In genomic region chr11:85918388-85918940, GRCm38 (mm10) we compare ENCODE assay signal across 17 mouse cellular contexts. TPM values are rescaled to one million over a fixed set of nuclear protein-coding genes. Genes with fewer than 3 reads are reported as not detected.
A peak's percentile ranks its signal among the peaks of the same experiment; 100 is the strongest.
DNase-seq lines count a peak whose midpoint lies in the region; ATAC-seq lines count a peak whose summit lies in the region.
"Had no signal": no experiment of that assay in that cellular context is flagged by ENCODE, and none has a peak within 500 bp of the region (broad histone marks: within the 10 kb centered on the region; RNA-seq: fewer than 3 reads in every experiment).

No protein-coding gene starts in this region.

- ATAC-seq in neural tube, embryonic 12.5 days (ENCODE audit: low FRiP score, low read depth) = no peak
- ATAC-seq in hindbrain, embryonic 12.5 days (ENCODE audit: low FRiP score) = 0 out of 2 replicates have a peak, but pooled peaks have one; percentile 20

- peaks cover 23% of the 10 kb centered on the region for H3K27me3 ChIP-seq in neural tube, embryonic 12.5 days (replicated peaks)
- H3K27me3 ChIP-seq in hindbrain, embryonic 12.5 days = peaks cover 26% of the 10 kb centered on the region
- peaks cover 94% of the 10 kb centered on the region for H3K27me3 ChIP-seq in midbrain, embryonic 10.5 days (ENCODE audit: low read depth, poor library complexity, severe bottlenecking)

- no peaks in the 10 kb centered on the region for H3K36me3 ChIP-seq in neural tube, embryonic 12.5 days
- no peaks in the 10 kb centered on the region for H3K36me3 ChIP-seq in hindbrain, embryonic 12.5 days
- no peaks in the 10 kb centered on the region for H3K36me3 ChIP-seq in midbrain, embryonic 10.5 days
- H3K36me3 ChIP-seq: embryonic facial prominence, embryonic 15.5 days; heart, embryonic 10.5 days had no signal

- H3K9ac ChIP-seq in neural tube, embryonic 12.5 days = no peak overlapping the region
- no peak overlapping the region for H3K9ac ChIP-seq in hindbrain, embryonic 12.5 days
- H3K9ac ChIP-seq: embryonic facial prominence, embryonic 15.5 days had no signal

- no peak overlapping the region for H3K4me3 ChIP-seq in neural tube, embryonic 12.5 days
- no peak overlapping the region for H3K4me3 ChIP-seq in hindbrain, embryonic 12.5 days
- no peak overlapping the region; the same call in 1 of the 2 replicates for H3K4me3 ChIP-seq in midbrain, embryonic 10.5 days
- H3K4me3 ChIP-seq: embryonic facial prominence, embryonic 15.5 days; heart, embryonic 10.5 days; layer of hippocampus, adult 2 months; left cerebral cortex, adult 2 months had no signal

- H3K27ac ChIP-seq in neural tube, embryonic 12.5 days = peak overlapping the region; percentile 32; the same call in 1 of the 2 replicates
- H3K27ac ChIP-seq in hindbrain, embryonic 12.5 days = peak overlapping the region; percentile 72
- H3K27ac ChIP-seq in midbrain, embryonic 10.5 days (replicated peaks) = peak overlapping the region; percentile 70; the same call in 1 of the 2 replicates
- H3K27ac ChIP-seq: embryonic facial prominence, embryonic 15.5 days; heart, embryonic 10.5 days; layer of hippocampus, adult 2 months; left cerebral cortex, adult 2 months had no signal

- WGBS in neural tube, embryonic 12.5 days = 34% methylated on average over 10 of the region's 10 CpGs
- 37% methylated on average over 10 of the region's 10 CpGs for WGBS in hindbrain, embryonic 12.5 days
- WGBS in midbrain, embryonic 10.5 days = 57% methylated on average over 10 of the region's 10 CpGs

- H3K4me2 ChIP-seq in neural tube, embryonic 12.5 days (replicated peaks) = peak overlapping the region; percentile 41
- 0 out of 2 replicates have a peak overlapping the region, but pooled peaks have one; percentile 27 for H3K4me2 ChIP-seq in hindbrain, embryonic 12.5 days (replicated peaks)
- H3K4me2 ChIP-seq: embryonic facial prominence, embryonic 15.5 days had no signal

- H3K9me3 ChIP-seq in neural tube, embryonic 12.5 days = no peaks in the 10 kb centered on the region
- no peaks in the 10 kb centered on the region for H3K9me3 ChIP-seq in hindbrain, embryonic 12.5 days (replicated peaks)
- no peaks in the 10 kb centered on the region for H3K9me3 ChIP-seq in midbrain, embryonic 10.5 days (replicated peaks)
- H3K9me3 ChIP-seq: embryonic facial prominence, embryonic 15.5 days; heart, embryonic 10.5 days had no signal

- no peak for DNase-seq in neural tube, embryonic 10.5 days (ENCODE audit: extremely low spot score, low spot score)
- no peak for DNase-seq in midbrain, embryonic 10.5 days (ENCODE audit: low spot score)
- no peak for DNase-seq in embryo, embryonic 11 days
- DNase-seq in adrenal gland, postnatal 14 days = no peak
- DNase-seq in urinary bladder, postnatal 10 days (ENCODE audit: low spot score) = no peak
- DNase-seq: cerebellum, adult 9-10 months; gastrocnemius, postnatal 14 days; kidney, adult 8-10 months; right cerebral cortex, postnatal 25 days; thymus, adult 18-20 months had no signal

- peaks cover 31% of the 10 kb centered on the region for H3K4me1 ChIP-seq in neural tube, embryonic 12.5 days
- H3K4me1 ChIP-seq in hindbrain, embryonic 12.5 days = peaks cover 35% of the 10 kb centered on the region
- H3K4me1 ChIP-seq in midbrain, embryonic 10.5 days = peaks cover 35% of the 10 kb centered on the region

RNA-seq across cellular contexts. Expression of gene Tbx4, which starts 32.2 kb away (rescaled TPM):
- polyA plus RNA-seq in neural tube, embryonic 12.5 days (2016; fragmentation: Nextera tagmentation; extraction: Ambion mirVana) = 0.39 and 0.61 TPM in 2 replicates
- 0.57 and 0.94 TPM in 2 replicates for polyA plus RNA-seq in hindbrain, embryonic 12.5 days (2016; fragmentation: Nextera tagmentation; extraction: Ambion mirVana)
- 0.04 and 0.20 TPM in 2 replicates for polyA plus RNA-seq in midbrain, embryonic 10.5 days (2016; fragmentation: Nextera tagmentation; extraction: Ambion mirVana)
- not detected in 2 replicates for total RNA-seq in adrenal gland, postnatal 14 days (2021)
- total RNA-seq: liver, adult 2 months had no signal
